Mouse (Mus musculus) forebrain, postnatal 0 days (tissue): ENCODE data around the gene Myo9b. TPM values are rescaled to one million over a fixed set of nuclear protein-coding genes. Genes with fewer than 3 reads are reported as not detected.
"Not testable (repeated sequence)": the region's sequence is repeated elsewhere in the genome, so short reads cannot be mapped to it uniquely, and the experiment has no call there.

ENCODE experiments used
- ATAC-seq: fragments of 200-750 bp; cut with Nextera tagmentation; 2 replicates; pipeline ENCODE4 v1.8.0; 2017; ENCODE audit warnings: mild to moderate bottlenecking, moderate library complexity
- DNase-seq: peaks from one replicate; pipeline ENCODE4 v3.0.0-alpha.2; 2015
- H3K27ac ChIP-seq: fragments of 300-500 bp; sonication (generic); 2 replicates; pipeline ENCODE4 v1.5.1; 2014; ENCODE audit warnings: low read depth, mild to moderate bottlenecking, antibody characterized with exemption, low read length, moderate library complexity, mixed read lengths
- H3K27me3 ChIP-seq: fragments of 300-500 bp; sonication (generic); 2 replicates; pipeline ENCODE4 v1.6.1; 2014; ENCODE audit warnings: mild to moderate bottlenecking, low read length, mixed read lengths; ENCODE audit not compliant: insufficient read depth
- H3K36me3 ChIP-seq: fragments of 300-500 bp; sonication (generic); 2 replicates; pipeline ENCODE4 v1.6.1; 2014; ENCODE audit warnings: mild to moderate bottlenecking, moderate library complexity; ENCODE audit not compliant: insufficient read depth
- H3K4me1 ChIP-seq: fragments of 300-500 bp; sonication (generic); 2 replicates; pipeline ENCODE4 v1.6.1; 2014; ENCODE audit warnings: antibody characterized with exemption; ENCODE audit not compliant: insufficient read depth
- H3K4me2 ChIP-seq: fragments of 300-500 bp; sonication (generic); 2 replicates; pipeline ENCODE4 v1.6.1; 2014; ENCODE audit warnings: low read depth, mild to moderate bottlenecking, moderate library complexity
- H3K4me3 ChIP-seq: fragments of 300-500 bp; sonication (generic); 2 replicates; pipeline ENCODE4 v1.5.1; 2014; ENCODE audit warnings: low read depth, low read length, mixed read lengths
- H3K9ac ChIP-seq: fragments of 300-500 bp; sonication (generic); 2 replicates; pipeline ENCODE4 v1.6.1; 2014; ENCODE audit warnings: mild to moderate bottlenecking
- H3K9me3 ChIP-seq: fragments of 300-500 bp; sonication (generic); 2 replicates; pipeline ENCODE4 v1.6.1; 2016; ENCODE audit warnings: low read length
- CTCF ChIP-seq: sonication (generic); IDR thresholded peaks from 2 replicates; pipeline ENCODE4 v1.5.1; 2016; ENCODE audit warnings: antibody characterized with exemption, control low read depth, low read depth
- WGBS: fragments of 180-500 bp; shearing (Covaris S2); extraction: QIAGEN DNeasy Blood & Tissue Kit; methylation state at CpG from one replicate; pipeline ENCODE4 v1.1.7; 2014; 5-methylcytosine and 5-hydroxymethylcytosine counted together
- polyA plus RNA-seq: library from polyadenylated mRNA; unstranded; fragments of >200 nt; fragmentation: Nextera tagmentation; extraction: Ambion mirVana; gene quantifications from 2 replicates; pipeline ENCODE4 v1.2.1, GENCODE M21; 2015
- total RNA-seq: library from RNA; depleted of rRNA; stranded (reverse); fragments of >200 nt; gene quantifications from 2 replicates; pipeline ENCODE4 v1.2.3, GENCODE M21; 2014

Myo9b gene
- total and polyA plus RNA-seq, 2 experiments from 2014 or later: 6.5 to 31.4 TPM

- TF ChIP-seq CTCF: no peak
- Histone ChIP-seq H3K4me2 (peak overlapping the region; percentile 78), H3K36me3 (no peaks in the 10 kb centered on the region), H3K9me3 (no peaks in the 10 kb centered on the region), H3K4me3 (peak overlapping the region; percentile 67), H3K27me3 (no peaks in the 10 kb centered on the region), H3K27ac (no peak overlapping the region), H3K4me1 (peaks cover 11% of the 10 kb centered on the region), H3K9ac (peak overlapping the region; percentile 62)
- WGBS: 28% methylated on average over 5 of the region's 5 CpGs
- 0 out of 2 replicates have a peak, but pooled peaks have one; percentile 0 for ATAC-seq
- no peak for DNase-seq
These were observed 884 bp upstream of the Myo9b start for GRCm38 (mm10) chr8:71271630-71272029.

GRCm38 (mm10) chr8:71273151-71273510, 617 bp downstream of the Myo9b start:
- Histone ChIP-seq H3K4me3 (peak overlapping the region; percentile 67), H3K27ac (peak overlapping the region; percentile 74), H3K27me3 (no peaks in the 10 kb centered on the region), H3K36me3 (no peaks in the 10 kb centered on the region), H3K9ac (peak overlapping the region; percentile 62), H3K4me1 (peaks cover 11% of the 10 kb centered on the region), H3K9me3 (no peaks in the 10 kb centered on the region), H3K4me2 (peak overlapping the region; percentile 78)
- DNase-seq (no peak), ATAC-seq (no peak)
- under 1% methylated on average over 14 of the region's 14 CpGs for WGBS
- peak; percentile 1; the same call in 1 of the 2 replicates for TF ChIP-seq CTCF

- Histone ChIP-seq H3K27ac (no peak overlapping the region), H3K27me3 (no peaks in the 10 kb centered on the region), H3K4me1 (peaks cover 11% of the 10 kb centered on the region), H3K36me3 (no peaks in the 10 kb centered on the region), H3K9me3 (no peaks in the 10 kb centered on the region), H3K4me2 (no peak overlapping the region), H3K4me3 (no peak overlapping the region), H3K9ac (no peak overlapping the region)
- TF ChIP-seq CTCF: no peak
- ATAC-seq: no peak
- DNase-seq: no peak
These were observed 2.0 kb downstream of the Myo9b start for GRCm38 (mm10) chr8:71274478-71274877.

DNA sequence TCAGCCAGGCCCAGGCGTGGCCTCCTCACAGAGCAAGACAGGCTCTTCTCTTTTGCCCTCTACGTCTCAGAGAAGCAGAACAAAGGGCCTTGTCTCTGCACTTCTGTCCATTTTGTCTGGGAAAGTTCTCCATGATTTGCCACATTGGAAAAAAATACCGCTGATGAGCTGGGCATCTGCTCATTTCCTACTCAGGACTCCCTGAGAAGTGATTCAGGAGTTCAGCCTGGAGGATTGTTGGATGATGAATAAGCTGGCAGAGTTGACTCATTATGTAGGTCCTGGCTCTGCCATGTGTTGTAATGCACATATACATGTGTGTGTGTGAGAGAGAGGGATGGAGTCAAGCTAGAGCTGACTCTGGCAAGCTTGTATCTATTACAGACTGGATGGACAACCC, 3.7 kb downstream of the Myo9b start:
- Histone ChIP-seq H3K27ac (no peak overlapping the region), H3K4me1 (peaks cover 11% of the 10 kb centered on the region), H3K4me3 (no peak overlapping the region), H3K9me3 (no peaks in the 10 kb centered on the region), H3K4me2 (no peak overlapping the region), H3K36me3 (no peaks in the 10 kb centered on the region), H3K27me3 (no peaks in the 10 kb centered on the region), H3K9ac (no peak overlapping the region)
- ATAC-seq (no peak), DNase-seq (no peak)
- WGBS: 95% methylated on average over 3 of the region's 3 CpGs
- no peak for TF ChIP-seq CTCF

DNA sequence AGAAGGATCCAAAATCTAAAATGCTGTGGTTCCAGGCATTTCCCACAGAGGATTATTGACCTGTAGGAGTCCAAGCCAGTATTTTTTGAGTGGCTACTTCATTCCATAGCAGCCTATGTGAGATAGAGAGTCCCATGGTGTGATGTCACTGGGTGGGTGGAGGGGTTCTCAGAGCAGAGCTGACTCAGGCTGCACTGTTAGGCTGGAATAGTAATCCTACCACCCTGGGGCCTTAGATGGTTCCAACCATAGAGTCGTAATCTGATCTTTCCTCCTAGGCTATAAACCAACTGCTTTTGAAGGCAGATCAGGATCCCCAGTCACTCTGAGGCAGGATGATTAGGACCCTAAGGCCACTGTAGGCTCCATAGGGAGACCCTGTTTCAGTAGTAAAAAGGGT, 6.9 kb downstream of the Myo9b start:
- H3K9me3 ChIP-seq, DNase-seq, H3K9ac ChIP-seq, H3K27me3 ChIP-seq, H3K4me3 ChIP-seq, H3K27ac ChIP-seq, ATAC-seq, H3K4me2 ChIP-seq, H3K36me3 ChIP-seq, H3K4me1 ChIP-seq: not testable (repeated sequence)
- WGBS: 90% methylated on average over 1 of the region's 1 CpGs

DNA sequence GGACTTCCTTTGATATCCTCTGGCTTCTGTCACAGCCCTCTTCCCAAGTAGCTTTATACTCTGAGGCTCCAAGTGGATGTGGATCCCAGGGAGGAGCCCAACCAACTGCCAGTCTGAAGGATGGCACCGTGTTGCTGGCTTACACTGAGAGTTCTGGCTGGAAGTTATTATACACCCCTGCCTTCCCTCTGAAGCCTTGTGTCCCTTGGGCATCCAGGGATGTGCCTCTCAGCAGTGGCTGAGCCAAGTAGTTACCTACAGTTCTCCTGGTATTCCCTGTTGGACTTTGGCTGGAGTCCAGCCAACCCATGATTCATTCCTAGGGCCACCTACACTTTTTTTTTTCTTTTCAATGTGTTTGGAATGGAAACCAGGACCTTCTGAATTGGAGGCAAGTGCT, 9.2 kb downstream of the Myo9b start:
- ATAC-seq, DNase-seq, H3K9me3 ChIP-seq, H3K27me3 ChIP-seq, H3K27ac ChIP-seq, H3K4me2 ChIP-seq, H3K4me1 ChIP-seq, H3K9ac ChIP-seq, H3K4me3 ChIP-seq, H3K36me3 ChIP-seq: not testable (repeated sequence)
- WGBS: 77% methylated on average over 1 of the region's 1 CpGs

GRCm38 (mm10) chr8:71282621-71283020, 10.1 kb downstream of the Myo9b start:
- TF ChIP-seq CTCF: no peak
- Histone ChIP-seq H3K4me3 (no peak overlapping the region), H3K36me3 (no peaks in the 10 kb centered on the region), H3K4me2 (no peak overlapping the region), H3K9me3 (no peaks in the 10 kb centered on the region), H3K27ac (no peak overlapping the region), H3K9ac (no peak overlapping the region), H3K4me1 (no peaks in the 10 kb centered on the region), H3K27me3 (no peaks in the 10 kb centered on the region)
- ATAC-seq: 0 out of 2 replicates have a peak, but pooled peaks have one; percentile 16
- 57% methylated on average over 5 of the region's 5 CpGs for WGBS
- peak; percentile 9 for DNase-seq

DNA sequence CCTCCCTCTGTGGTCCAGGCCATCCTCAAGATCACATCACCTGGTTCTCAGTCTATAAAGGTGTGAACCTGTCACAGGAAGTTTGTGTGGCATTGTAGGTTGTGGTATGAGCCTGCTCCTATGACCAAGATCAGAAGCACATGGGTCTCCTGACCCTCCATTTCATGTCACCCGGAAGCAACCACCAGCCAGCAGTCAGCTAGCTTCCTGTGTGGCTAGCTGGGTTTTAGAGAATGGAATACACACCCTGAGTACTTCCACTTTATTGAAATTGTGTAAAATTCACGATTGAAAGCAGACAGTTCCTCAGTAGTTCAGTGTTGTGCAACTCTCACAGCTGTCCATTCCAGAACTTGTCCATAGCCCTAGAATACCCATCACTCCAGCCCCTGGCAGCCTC, 13.7 kb downstream of the Myo9b start:
- not testable (repeated sequence) for H3K9me3 ChIP-seq, H3K9ac ChIP-seq, H3K4me2 ChIP-seq, H3K27ac ChIP-seq, ATAC-seq, H3K4me3 ChIP-seq, H3K4me1 ChIP-seq, DNase-seq, H3K27me3 ChIP-seq
- H3K36me3 ChIP-seq: peaks cover 19% of the 10 kb centered on the region
- WGBS: 83% methylated on average over 2 of the region's 2 CpGs
